Mouse (Mus musculus): ENCODE measurements around the gene Cfap300. TPM values are rescaled to one million over a fixed set of nuclear protein-coding genes. Genes with fewer than 3 reads are reported as not detected.

The Cfap300 gene
- total and polyA plus RNA-seq, 3 experiments = not detected

- Histone ChIP-seq H3K79me2 (ENCODE audit: control insufficient read depth, insufficient read depth, low read length, poor library complexity) (no peaks in the 10 kb centered on the region), H3K36me3 (ENCODE audit: control insufficient read depth in 1 of 2, insufficient read depth in 2 of 2, low read length in 2 of 2) (no peaks in the 10 kb centered on the region), H3K9me3 (replicated peaks; ENCODE audit: insufficient read depth, low read length) (no peaks in the 10 kb centered on the region), H3K9ac (ENCODE audit: control insufficient read depth, low read depth, low read length, poor library complexity, severe bottlenecking) (no peak overlapping the region), H3K27ac (ENCODE audit: control insufficient read depth, low read depth, low read length) (no peak overlapping the region), H3K4me1 (ENCODE audit: control insufficient read depth in 1 of 2, insufficient read depth in 2 of 2, low read length in 2 of 2) (no peaks in the 10 kb centered on the region), H3K4me3 (ENCODE audit: control insufficient read depth in 1 of 2, insufficient read depth in 1 of 2, low read depth in 2 of 2, low read length in 2 of 2) (no peak overlapping the region), H3K27me3 (ENCODE audit: control insufficient read depth in 1 of 2, insufficient read depth in 2 of 2, low read length in 2 of 2) (peaks cover 0 to 2% of the 10 kb centered on the region in 2 experiments; a peak in 1 of 4 replicates)
- no peak for TF ChIP-seq MYC (IDR thresholded peaks at IDR 0.05; ENCODE audit: low read depth, low read length)
- no peak for TF ChIP-seq RCOR1 (IDR thresholded peaks at IDR 0.05; ENCODE audit: low read depth, low read length)
- TF ChIP-seq UBTF (IDR thresholded peaks at IDR 0.05; ENCODE audit: borderline replicate concordance, insufficient read depth, low read depth, low read length) = no peak
- no peak for TF ChIP-seq POLR2AphosphoS2 (IDR thresholded peaks at IDR 0.05; ENCODE audit: low read length)
- TF ChIP-seq MAX (IDR thresholded peaks at IDR 0.05; ENCODE audit: low read length) = no peak
- no peak for TF ChIP-seq BHLHE40 (IDR thresholded peaks at IDR 0.05; ENCODE audit: borderline replicate concordance, low read depth, low read length)
- TF ChIP-seq NRF1 (IDR thresholded peaks at IDR 0.05; ENCODE audit: insufficient read depth, low read depth, low read length, poor library complexity, severe bottlenecking) = no peak
- no peak for TF ChIP-seq JUND (IDR thresholded peaks at IDR 0.05; ENCODE audit: low read depth, low read length)
- no peak for TF ChIP-seq NELFE (IDR thresholded peaks at IDR 0.05; ENCODE audit: low read depth, low read length)
- TF ChIP-seq GATA1 (IDR thresholded peaks at IDR 0.05; ENCODE audit: low read depth, low read length) = no peak
- DNase-seq (ENCODE audit: low read depth, low spot score) = no peak
Measured at GRCm38 (mm10) chr9:7971993-7972392, 70.6 kb downstream of the Cfap300 start.

Other genes starting within 250 kb of the Cfap300 start
- gene Birc2, start 205.8 kb downstream of the Cfap300 start, total RNA-seq (2012; rRNA removed) = 29.6 TPM in 2 replicates
- 10 to 100 TPM in 1 of 2 experiments, not detected in 1; 33.0 TPM for gene Birc2, start 205.8 kb downstream of the Cfap300 start, polyA plus RNA-seq (2012; ENCODE audit: insufficient read depth in 1 of 2, insufficient read length in 2 of 2, low read depth in 1 of 2, low replicate concordance in 2 of 2, missing spikeins in 1 of 2)
- gene Birc3, start 169.6 kb downstream of the Cfap300 start, total RNA-seq (2012; rRNA removed) = 11.6 and 15.9 TPM in 2 replicates
- gene Birc3, start 169.6 kb downstream of the Cfap300 start, polyA plus RNA-seq (2012; ENCODE audit: insufficient read depth in 1 of 2, insufficient read length in 2 of 2, low read depth in 1 of 2, low replicate concordance in 2 of 2, missing spikeins in 1 of 2) = 10 to 100 TPM in 1 of 2 experiments, not detected in 1; 26.5 TPM
- gene Yap1, start 38.2 kb downstream of the Cfap300 start, total RNA-seq (2012; rRNA removed) = not detected in 2 replicates
- gene Yap1, start 38.2 kb downstream of the Cfap300 start, polyA plus RNA-seq (2012; ENCODE audit: insufficient read depth in 1 of 2, insufficient read length in 2 of 2, low read depth in 1 of 2, low replicate concordance in 2 of 2, missing spikeins in 1 of 2) = not detected
- gene Cep126, start 91.5 kb upstream of the Cfap300 start, total RNA-seq (2012; rRNA removed) = not detected in 2 replicates
- gene Cep126, start 91.5 kb upstream of the Cfap300 start, polyA plus RNA-seq (2012; ENCODE audit: insufficient read depth in 1 of 2, insufficient read length in 2 of 2, low read depth in 1 of 2, low replicate concordance in 2 of 2, missing spikeins in 1 of 2) = not detected